Mouse (Mus musculus) brown adipose tissue, adult 24 weeks (tissue): Measurements from ENCODE around the gene Mphosph8. TPM values are rescaled to one million over a fixed set of nuclear protein-coding genes. Genes with fewer than 3 reads are reported as not detected.

Source experiments
- H3K27ac ChIP-seq: fragments of 200-500 bp; replicated peaks from 2 replicates; pipeline ENCODE4 v1.5.1; 2012; ENCODE audit warnings: low read depth, mild to moderate bottlenecking, low read length
- H3K4me1 ChIP-seq: fragments of 200-500 bp; 2 replicates; pipeline ENCODE4 v1.6.1; 2012; ENCODE audit warnings: low read length, mixed read lengths; ENCODE audit not compliant: control insufficient read depth, insufficient read depth, insufficient read length
- H3K4me3 ChIP-seq: fragments of 200-500 bp; 2 replicates; pipeline ENCODE4 v1.5.1; 2012; ENCODE audit warnings: low read depth, mild to moderate bottlenecking, low read length, moderate library complexity; ENCODE audit not compliant: insufficient read depth
- polyA plus RNA-seq: library from polyadenylated mRNA; stranded (reverse); fragments of >200 nt; gene quantifications from 2 replicates; pipeline ENCODE4 v1.2.4, GENCODE M21; 2012; ENCODE audit not compliant: missing spikeins, insufficient read depth, insufficient read length

Gene Mphosph8
- polyA plus RNA-seq, 1 experiment = 17.0 TPM

- Histone ChIP-seq H3K4me3 (no peak overlapping the region), H3K27ac (no peak overlapping the region), H3K4me1 (peaks cover 4% of the 10 kb centered on the region; the same call in 1 of the 2 replicates)
Observed at GRCm38 (mm10) chr14:56702644-56703043, 34.6 kb downstream of the Mphosph8 start.

GRCm38 (mm10) chr14:56705687-56706086 is 37.6 kb downstream of the Mphosph8 start:
- Histone ChIP-seq H3K4me1 (peaks cover 4% of the 10 kb centered on the region; the same call in 1 of the 2 replicates), H3K4me3 (no peak overlapping the region), H3K27ac (no peak overlapping the region)

GRCm38 (mm10) chr14:56726493-56726892 is 58.4 kb downstream of the Mphosph8 start:
- H3K27ac ChIP-seq = no peak overlapping the region
- no peak overlapping the region for H3K4me3 ChIP-seq
- no peaks in the 10 kb centered on the region for H3K4me1 ChIP-seq

GRCm38 (mm10) chr14:56740175-56740574 is 72.1 kb downstream of the Mphosph8 start:
- Histone ChIP-seq H3K4me1 (no peaks in the 10 kb centered on the region), H3K4me3 (no peak overlapping the region), H3K27ac (no peak overlapping the region)

Other genes starting within 250 kb of the Mphosph8 start
- gene Cenpj, start 92.8 kb upstream of the Mphosph8 start, polyA plus RNA-seq = 3.2 and 9.7 TPM in 2 replicates
- gene Parp4, start 92.6 kb upstream of the Mphosph8 start, polyA plus RNA-seq = 8.8 and 10.9 TPM in 2 replicates
- 8.2 and 13.1 TPM in 2 replicates for gene Pspc1, start 110.1 kb downstream of the Mphosph8 start, polyA plus RNA-seq
- gene Zmym5, start 143.5 kb downstream of the Mphosph8 start, polyA plus RNA-seq = 19.3 and 20.9 TPM in 2 replicates
- 19.9 and 27.3 TPM in 2 replicates for gene Zmym2, start 218.4 kb downstream of the Mphosph8 start, polyA plus RNA-seq